8 mouse cellular contexts compared by ENCODE assay signal in the genomic region with DNA sequence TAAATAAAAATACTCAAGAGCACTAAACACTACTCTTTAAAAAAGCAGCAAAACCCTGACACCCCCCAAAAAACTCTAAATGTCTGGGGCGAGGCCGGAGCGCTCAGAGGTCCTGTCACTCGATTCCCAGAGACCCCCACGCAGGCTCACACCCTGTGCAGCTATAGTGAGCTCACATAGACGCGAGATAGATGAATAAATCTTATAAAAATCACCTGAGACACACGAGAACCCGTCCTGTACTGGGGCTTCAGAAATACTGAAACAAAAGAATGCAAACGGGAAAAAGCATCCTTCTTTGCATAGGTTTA. TPM values are rescaled to one million over a fixed set of nuclear protein-coding genes. Genes with fewer than 3 reads are reported as not detected.
A peak's percentile ranks its signal among the peaks of the same experiment; 100 is the strongest.
DNase-seq lines count a peak whose midpoint lies in the region; ATAC-seq and TF ChIP-seq lines count a peak whose summit lies in the region.

No protein-coding gene starts in this region.

- H3K9me3 ChIP-seq in heart, embryonic 13.5 days, result no peaks in the 10 kb centered on the region
- peaks cover 4% of the 10 kb centered on the region for H3K9me3 ChIP-seq in G1E (replicated peaks)
- no peaks in the 10 kb centered on the region for H3K9me3 ChIP-seq in forebrain, embryonic 15.5 days
- no peaks in the 10 kb centered on the region for H3K9me3 ChIP-seq in liver, embryonic 11.5 days (ENCODE audit: control insufficient read depth, low read length)

- peak overlapping the region; percentile 90 for H3K4me3 ChIP-seq in heart, embryonic 13.5 days
- peak overlapping the region; percentile 91 for H3K4me3 ChIP-seq in G1E (ENCODE audit: low read depth, low read length)
- peak overlapping the region; percentile 95 for H3K4me3 ChIP-seq in forebrain, embryonic 15.5 days
- peak overlapping the region; percentile 83 for H3K4me3 ChIP-seq in liver, embryonic 11.5 days (ENCODE audit: low read depth, low read length)

- H3K4me2 ChIP-seq in heart, embryonic 13.5 days, result peak overlapping the region; percentile 78
- H3K4me2 ChIP-seq in forebrain, embryonic 15.5 days (replicated peaks), result peak overlapping the region; percentile 56
- peak overlapping the region; percentile 78 for H3K4me2 ChIP-seq in liver, embryonic 11.5 days

- no peaks in the 10 kb centered on the region for H3K27me3 ChIP-seq in heart, embryonic 13.5 days (replicated peaks)
- H3K27me3 ChIP-seq in G1E (ENCODE audit: insufficient read depth, low read length), result no peaks in the 10 kb centered on the region
- H3K27me3 ChIP-seq in forebrain, embryonic 15.5 days, result no peaks in the 10 kb centered on the region
- no peaks in the 10 kb centered on the region for H3K27me3 ChIP-seq in liver, embryonic 11.5 days (replicated peaks; ENCODE audit: control insufficient read depth, insufficient read depth, low read length)

- no peaks in the 10 kb centered on the region for H3K36me3 ChIP-seq in heart, embryonic 13.5 days
- peaks cover 5% of the 10 kb centered on the region for H3K36me3 ChIP-seq in G1E (replicated peaks)
- no peaks in the 10 kb centered on the region for H3K36me3 ChIP-seq in forebrain, embryonic 15.5 days
- no peaks in the 10 kb centered on the region for H3K36me3 ChIP-seq in liver, embryonic 11.5 days (ENCODE audit: control insufficient read depth, insufficient read depth, low read length)

- peaks cover 5% of the 10 kb centered on the region for H3K4me1 ChIP-seq in heart, embryonic 13.5 days
- H3K4me1 ChIP-seq in G1E (ENCODE audit: insufficient read depth, low read depth, low read length), result peaks cover 10% of the 10 kb centered on the region
- no peaks in the 10 kb centered on the region for H3K4me1 ChIP-seq in forebrain, embryonic 15.5 days
- H3K4me1 ChIP-seq in liver, embryonic 11.5 days (replicated peaks; ENCODE audit: control insufficient read depth, insufficient read depth, low read length), result no peaks in the 10 kb centered on the region

- WGBS in heart, embryonic 13.5 days, result 7% methylated on average over 10 of the region's 10 CpGs
- 5% methylated on average over 10 of the region's 10 CpGs for WGBS in forebrain, embryonic 15.5 days
- 10% methylated on average over 10 of the region's 10 CpGs for WGBS in liver, embryonic 11.5 days

- peak overlapping the region; percentile 98 for H3K9ac ChIP-seq in heart, embryonic 13.5 days
- peak overlapping the region; percentile 96 for H3K9ac ChIP-seq in forebrain, embryonic 15.5 days (replicated peaks)
- H3K9ac ChIP-seq in liver, embryonic 11.5 days (ENCODE audit: low read depth, low read length), result peak overlapping the region; percentile 97

- H3K27ac ChIP-seq in heart, embryonic 13.5 days (replicated peaks), result no peak overlapping the region
- peak overlapping the region; percentile 96 for H3K27ac ChIP-seq in forebrain, embryonic 15.5 days (replicated peaks)
- no peak overlapping the region for H3K27ac ChIP-seq in liver, embryonic 11.5 days (ENCODE audit: low read depth, low read length)

- no peak for TF ChIP-seq CTCF in G1E (IDR thresholded peaks at IDR 0.05; ENCODE audit: low read depth, low read length)

- no peak for DNase-seq in heart, postnatal 10 days
- no peak for DNase-seq in G1E (ENCODE audit: low spot score)
- no peak for DNase-seq in liver, embryonic 11.5 days (ENCODE audit: low spot score)
- peak; percentile 46 for DNase-seq in testis, postnatal 10 days (ENCODE audit: low spot score)
- no peak for DNase-seq in gastrocnemius, adult 8-10 months (ENCODE audit: low spot score in 2 of 2)
- no peak for DNase-seq in lung, postnatal 10 days

- no peak for ATAC-seq in heart, embryonic 13.5 days (ENCODE audit: extremely low read depth, insufficient number of reproducible peaks, low FRiP score, low TSS enrichment)
- ATAC-seq in G1E (ENCODE audit: extremely low read depth, insufficient number of reproducible peaks, low FRiP score, poor library complexity, severe bottlenecking), result no peak
- peak; percentile 73 for ATAC-seq in forebrain, embryonic 15.5 days (replicated peaks)
- ATAC-seq in liver, embryonic 11.5 days (replicated peaks; ENCODE audit: low FRiP score), result no peak

- intact Hi-C loops in heart, postnatal 10 days (cut with DNase I), result loop anchor here (2.0 to 5.0 kb wide), 2 partner anchors 29 to 361 kb away; no protein-coding TSS in a partner anchor

RNA-seq across cellular contexts. Expression of a gene that starts 32.6 kb away (rescaled TPM):
- polyA plus RNA-seq in heart, embryonic 13.5 days (2015; fragmentation: Nextera tagmentation; extraction: Ambion mirVana), result 24.0 and 25.3 TPM in 2 replicates
- total RNA-seq in heart, postnatal 10 days (2021), result 100 to 1,000 TPM; 136 to 147 TPM
- 178 and 191 TPM in 2 replicates for total RNA-seq in G1E (2014; fragmentation: Nextera tagmentation)
- 151 and 172 TPM in 2 replicates for total RNA-seq in G1E (2017)
- 51.3 and 72.9 TPM in 2 replicates for polyA plus RNA-seq in G1E (2012)
- 66.5 and 67.7 TPM in 2 replicates for polyA plus RNA-seq in forebrain, embryonic 15.5 days (2015; fragmentation: Nextera tagmentation; extraction: Ambion mirVana)
- 47.3 and 47.7 TPM in 2 replicates for polyA plus RNA-seq in liver, embryonic 11.5 days (2014; fragmentation: Nextera tagmentation; extraction: Ambion mirVana)
- 10 to 100 TPM; 80.0 to 94.9 (median 88.2) TPM for total RNA-seq in gastrocnemius, adult 8-10 months (2022)

RNA-seq across cellular contexts. Expression of a gene that starts 42.5 kb away (rescaled TPM):
- not detected in 2 replicates for polyA plus RNA-seq in heart, embryonic 13.5 days (2015; fragmentation: Nextera tagmentation; extraction: Ambion mirVana)
- not detected for total RNA-seq in heart, postnatal 10 days (2021)
- total RNA-seq in G1E (2014; fragmentation: Nextera tagmentation) (not detected in 2 replicates), G1E (2017) (not detected in 2 replicates)
- polyA plus RNA-seq in G1E (2012), result not detected in 2 replicates
- polyA plus RNA-seq in forebrain, embryonic 15.5 days (2015; fragmentation: Nextera tagmentation; extraction: Ambion mirVana), result not detected in 2 replicates
- not detected in 2 replicates for polyA plus RNA-seq in liver, embryonic 11.5 days (2014; fragmentation: Nextera tagmentation; extraction: Ambion mirVana)
- total RNA-seq in gastrocnemius, adult 8-10 months (2022), result not detected
